Mouse (Mus musculus) megakaryocyte, embryonic 14.5 days (primary cell): ENCODE measurements around the gene Pcsk5. TPM values are rescaled to one million over a fixed set of nuclear protein-coding genes. Genes with fewer than 3 reads are reported as not detected.

Source experiments
- H3K27me3 ChIP-seq: replicated peaks from 2 replicates; pipeline ENCODE3; 2012; ENCODE audit warnings: inconsistent platforms
- H3K36me3 ChIP-seq: replicated peaks from 2 replicates; pipeline ENCODE3; 2012; ENCODE audit warnings: low read length, inconsistent platforms, mixed read lengths
- H3K4me1 ChIP-seq: 2 replicates; pipeline ENCODE4 v1.6.1; 2012; ENCODE audit warnings: inconsistent platforms
- H3K4me3 ChIP-seq: replicated peaks from 2 replicates; pipeline ENCODE3; 2012; ENCODE audit warnings: moderate library complexity, mild to moderate bottlenecking, inconsistent platforms
- H3K9me3 ChIP-seq: 2 replicates; pipeline ENCODE4 v1.6.1; 2012; ENCODE audit warnings: inconsistent platforms
- FLI1 ChIP-seq: IDR thresholded peaks from 2 replicates; pipeline ENCODE4 v1.6.1; 2012; ENCODE audit warnings: low read length, inconsistent platforms, mixed read lengths
- GATA1 ChIP-seq: IDR thresholded peaks from 3 replicates; pipeline ENCODE4 v1.6.1; 2012; ENCODE audit warnings: mixed read lengths, low read length, inconsistent platforms, borderline replicate concordance
- polyA plus RNA-seq: library from polyadenylated mRNA; stranded (reverse); fragments of >175 nt; gene quantifications from 2 replicates; pipeline ENCODE4 v1.2.3, GENCODE M21; 2012; ENCODE audit warnings: low replicate concordance; ENCODE audit not compliant: insufficient read depth

Gene Pcsk5
- polyA plus RNA-seq, 1 experiment, result not detected

DNA sequence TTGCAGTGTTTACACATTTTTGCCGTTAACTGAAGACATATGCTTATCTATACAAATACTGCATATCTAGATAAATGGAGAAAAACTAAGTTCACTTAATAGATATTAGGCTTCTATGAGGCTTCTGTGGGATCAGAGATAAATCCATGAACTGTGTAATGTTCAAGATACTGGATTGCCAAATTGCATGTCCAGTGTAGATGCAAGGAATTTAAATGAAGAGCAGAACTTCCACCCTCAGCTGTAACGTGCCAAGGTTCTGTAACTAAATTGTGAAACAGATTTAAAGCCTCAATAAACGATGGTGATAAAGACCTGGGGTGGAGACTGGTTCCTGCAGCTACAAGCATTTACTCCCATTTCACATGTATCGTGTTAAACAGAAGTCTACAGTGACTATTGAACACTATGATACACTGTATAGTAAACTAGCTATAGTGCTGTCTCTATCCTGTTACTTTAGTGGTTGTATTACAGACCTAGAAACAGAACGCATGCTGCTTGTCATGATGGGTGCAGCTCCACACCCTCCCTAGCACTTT, 23.9 kb downstream of the Pcsk5 start:
- no peaks in the 10 kb centered on the region for H3K36me3 ChIP-seq
- H3K27me3 ChIP-seq, result no peaks in the 10 kb centered on the region
- H3K4me1 ChIP-seq, result no peaks in the 10 kb centered on the region
- TF ChIP-seq GATA1 (no peak), FLI1 (no peak)
- no peak overlapping the region for H3K4me3 ChIP-seq
- no peaks in the 10 kb centered on the region for H3K9me3 ChIP-seq

DNA sequence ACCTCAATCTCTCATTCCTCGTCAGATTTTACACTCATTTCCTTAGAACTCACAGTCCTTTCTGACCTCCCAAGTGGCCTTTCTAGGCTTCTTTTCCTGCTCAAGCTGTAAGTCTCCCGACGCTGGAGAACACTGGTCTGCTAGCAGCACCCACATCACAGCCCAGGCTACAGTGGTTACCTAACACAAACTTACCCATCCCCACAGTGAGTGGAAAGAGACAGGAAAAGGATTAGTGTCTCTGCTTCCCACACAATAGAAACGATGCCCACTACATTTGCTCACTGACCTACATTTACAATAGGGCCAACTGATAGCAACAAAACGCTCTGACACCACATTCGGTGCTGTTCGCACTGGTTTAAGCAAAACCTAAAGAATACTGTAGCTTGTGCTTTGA, 24.8 kb downstream of the Pcsk5 start:
- no peak overlapping the region for H3K4me3 ChIP-seq
- H3K36me3 ChIP-seq, result no peaks in the 10 kb centered on the region
- TF ChIP-seq FLI1, result no peak
- TF ChIP-seq GATA1, result no peak
- H3K9me3 ChIP-seq, result no peaks in the 10 kb centered on the region
- H3K27me3 ChIP-seq, result no peaks in the 10 kb centered on the region
- H3K4me1 ChIP-seq, result no peaks in the 10 kb centered on the region

DNA sequence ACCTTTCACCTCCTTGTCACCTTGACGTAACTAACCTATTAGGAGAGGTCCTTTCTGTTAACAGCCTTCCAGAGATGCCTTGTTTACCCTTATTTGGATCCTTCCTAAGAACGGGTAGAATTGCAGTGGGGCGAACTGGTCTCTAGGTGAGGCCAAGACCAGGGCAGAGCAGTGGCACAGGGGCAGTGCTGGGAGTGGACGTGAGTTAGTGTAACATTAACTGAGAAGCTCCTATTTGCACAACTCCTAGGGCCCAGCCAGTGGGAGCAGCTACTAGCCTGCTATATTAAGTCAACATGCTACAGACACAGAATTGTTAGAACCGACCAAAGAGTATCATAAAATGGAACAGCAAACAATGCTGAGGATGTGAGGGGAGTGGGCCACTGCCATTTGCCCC, 30.8 kb downstream of the Pcsk5 start:
- Histone ChIP-seq H3K4me3 (no peak overlapping the region), H3K4me1 (no peaks in the 10 kb centered on the region), H3K9me3 (no peaks in the 10 kb centered on the region), H3K36me3 (no peaks in the 10 kb centered on the region), H3K27me3 (no peaks in the 10 kb centered on the region)
- TF ChIP-seq FLI1 (no peak), GATA1 (no peak)

DNA sequence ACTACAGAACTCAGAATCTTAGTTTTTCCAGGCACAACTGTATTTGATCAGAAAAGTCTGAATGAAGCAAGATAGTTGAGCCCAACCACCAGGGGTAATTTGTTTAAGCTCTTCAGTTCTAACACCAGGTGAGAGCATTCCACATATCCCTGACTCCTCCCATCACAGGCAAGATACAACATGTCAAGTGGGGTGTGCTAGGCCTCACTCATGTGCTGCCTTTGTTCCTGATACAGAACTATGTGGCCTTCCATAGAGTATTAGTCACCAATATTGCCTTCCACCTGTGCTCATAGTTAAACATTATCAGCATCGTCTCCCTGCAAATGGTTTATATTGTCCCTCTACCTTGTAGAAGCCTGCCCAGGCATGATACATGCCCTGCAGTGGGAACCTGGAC, 36.6 kb downstream of the Pcsk5 start:
- H3K9me3 ChIP-seq, result no peaks in the 10 kb centered on the region
- H3K36me3 ChIP-seq, result no peaks in the 10 kb centered on the region
- H3K4me3 ChIP-seq, result no peak overlapping the region
- TF ChIP-seq GATA1, result no peak
- TF ChIP-seq FLI1, result no peak
- no peaks in the 10 kb centered on the region for H3K27me3 ChIP-seq
- no peaks in the 10 kb centered on the region for H3K4me1 ChIP-seq

DNA sequence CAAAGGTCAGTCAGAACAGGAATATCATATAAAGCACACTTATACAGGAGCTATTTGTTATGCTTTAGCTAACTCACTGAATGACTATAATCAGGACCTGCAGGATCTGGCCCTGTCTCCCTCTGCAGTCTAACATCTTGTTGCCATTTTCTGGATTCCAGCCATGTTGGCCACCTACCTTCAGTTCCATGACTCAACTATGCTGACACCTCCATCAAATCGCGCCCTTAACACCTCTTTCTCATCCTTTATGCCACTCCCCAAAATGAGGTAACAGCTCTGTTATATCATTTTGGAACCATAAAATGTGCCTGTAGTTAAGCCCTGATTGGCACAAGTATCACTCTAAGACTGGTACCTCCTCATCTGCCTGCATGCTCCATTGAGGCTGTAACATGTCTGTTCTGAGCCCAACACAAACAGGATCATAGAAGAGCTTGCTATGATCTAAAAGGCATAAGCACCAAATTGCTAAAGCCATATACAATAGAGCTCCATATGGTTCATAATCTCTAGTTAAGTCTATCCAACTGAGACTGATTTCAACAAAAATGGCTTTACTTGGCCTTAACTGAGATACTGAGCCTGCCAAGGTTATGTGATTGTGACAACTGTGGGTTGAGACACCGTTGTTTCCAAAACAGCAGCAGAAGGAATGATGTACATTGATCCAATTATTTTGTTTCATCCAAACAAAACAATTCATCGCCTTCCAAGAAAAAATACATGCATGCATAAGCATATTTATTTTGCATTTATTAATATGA, 37.8 kb downstream of the Pcsk5 start:
- no peaks in the 10 kb centered on the region for H3K36me3 ChIP-seq
- TF ChIP-seq FLI1 (no peak), GATA1 (no peak)
- H3K9me3 ChIP-seq, result no peaks in the 10 kb centered on the region
- no peak overlapping the region for H3K4me3 ChIP-seq
- no peaks in the 10 kb centered on the region for H3K27me3 ChIP-seq
- H3K4me1 ChIP-seq, result no peaks in the 10 kb centered on the region

DNA sequence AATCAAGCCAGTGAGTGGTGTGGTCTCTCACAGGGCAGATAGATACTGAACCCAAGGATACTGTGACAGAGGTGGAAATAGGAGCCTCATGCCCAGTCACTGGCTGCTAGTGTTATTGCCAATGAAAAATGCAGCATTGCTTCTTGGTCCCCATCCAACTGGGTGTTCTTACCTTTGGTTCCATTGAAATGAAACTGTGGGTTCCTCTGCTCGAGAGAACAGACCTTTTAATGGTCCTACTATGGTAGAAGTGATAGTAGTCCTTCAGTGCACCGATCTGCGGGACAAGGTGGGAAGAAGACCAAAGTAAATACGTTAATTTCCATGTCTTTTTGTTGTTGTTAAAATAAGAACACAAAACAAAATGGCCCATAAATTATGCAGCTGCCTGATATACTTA, 44.0 kb downstream of the Pcsk5 start:
- Histone ChIP-seq H3K9me3 (no peaks in the 10 kb centered on the region), H3K36me3 (no peaks in the 10 kb centered on the region), H3K27me3 (no peaks in the 10 kb centered on the region), H3K4me1 (no peaks in the 10 kb centered on the region), H3K4me3 (no peak overlapping the region)
- TF ChIP-seq GATA1, result no peak
- no peak for TF ChIP-seq FLI1

DNA sequence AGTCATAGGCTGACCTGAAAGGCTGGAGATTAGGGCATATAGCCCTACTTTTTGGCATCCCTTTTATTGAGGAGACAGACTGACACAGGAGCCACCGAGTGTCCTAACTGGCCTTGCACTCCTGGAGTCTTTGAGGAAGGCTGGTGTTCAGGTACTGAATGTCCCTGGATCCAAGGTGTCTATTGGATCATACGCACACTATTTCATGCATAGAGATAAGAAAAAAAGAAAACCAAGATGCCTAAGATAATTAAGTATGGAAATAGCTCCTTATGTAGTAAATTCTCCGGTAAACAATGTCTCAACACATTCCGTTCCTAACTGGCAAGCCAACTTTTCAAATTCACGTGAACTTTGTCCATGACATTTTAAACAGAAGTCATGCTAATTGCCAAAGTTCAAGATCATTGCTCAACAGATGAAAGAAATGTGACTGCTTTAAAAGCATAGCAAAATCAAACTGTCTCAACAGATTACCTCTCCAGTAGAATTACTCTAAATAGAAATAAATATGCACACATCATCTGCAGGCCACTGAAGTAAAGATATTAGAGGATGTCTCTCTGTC, 45.9 kb downstream of the Pcsk5 start:
- Histone ChIP-seq H3K36me3 (no peaks in the 10 kb centered on the region), H3K4me1 (no peaks in the 10 kb centered on the region), H3K27me3 (no peaks in the 10 kb centered on the region), H3K9me3 (no peaks in the 10 kb centered on the region), H3K4me3 (no peak overlapping the region)
- TF ChIP-seq FLI1 (no peak), GATA1 (no peak)

DNA sequence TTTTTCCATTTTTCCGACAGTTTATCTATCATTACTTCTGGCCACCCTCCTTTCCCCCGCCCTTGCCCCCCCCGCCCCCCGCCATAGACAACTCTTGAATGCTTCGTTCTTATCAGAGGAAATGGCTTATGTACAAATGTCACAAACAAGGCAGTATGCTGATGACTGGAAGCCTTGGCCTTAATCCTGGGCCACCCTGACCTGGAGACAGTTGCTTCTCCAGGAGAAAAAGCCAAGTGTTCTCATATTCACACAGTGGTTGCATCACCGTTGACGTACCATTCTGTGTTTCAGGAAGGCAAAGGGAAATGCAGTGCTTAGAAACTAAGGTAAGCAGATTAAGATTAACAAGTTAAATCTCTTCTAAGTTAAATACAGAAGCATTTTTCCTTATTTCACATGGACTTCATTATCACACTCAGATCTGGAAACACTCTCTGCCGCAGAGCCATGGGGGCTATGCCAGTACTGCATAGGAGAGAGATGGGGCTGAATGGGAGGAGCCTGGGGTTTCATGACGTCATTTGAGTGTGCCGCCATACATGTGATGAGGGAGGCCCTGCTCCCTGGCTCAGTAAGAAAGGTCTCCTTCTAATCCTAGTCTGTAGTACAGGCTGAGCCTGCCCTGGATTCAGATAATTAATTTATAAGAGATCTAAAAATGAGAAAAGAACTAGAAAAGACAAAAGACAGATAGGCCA, 48.7 kb downstream of the Pcsk5 start:
- Histone ChIP-seq H3K9me3 (no peaks in the 10 kb centered on the region), H3K4me1 (no peaks in the 10 kb centered on the region), H3K27me3 (no peaks in the 10 kb centered on the region), H3K36me3 (no peaks in the 10 kb centered on the region), H3K4me3 (no peak overlapping the region)
- no peak for TF ChIP-seq FLI1

DNA sequence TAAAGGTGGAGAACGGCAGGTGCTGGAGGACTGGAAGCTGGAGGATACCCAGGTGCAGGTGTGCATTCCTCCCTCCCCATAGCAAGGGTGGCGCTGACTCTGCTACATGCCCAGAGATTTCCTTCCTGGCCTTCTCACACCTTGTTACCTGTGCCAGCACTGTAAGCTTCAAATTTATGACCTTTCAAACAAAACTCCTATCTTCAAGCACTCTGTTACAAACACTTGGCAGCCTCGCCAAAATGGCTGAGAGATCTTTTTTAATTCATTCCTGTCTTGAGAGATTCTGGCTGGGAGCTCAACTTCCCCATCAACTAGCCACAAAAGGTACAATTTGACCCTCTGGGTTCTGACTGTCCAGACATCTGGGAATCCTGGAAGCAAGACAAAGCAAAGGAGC, 50.7 kb downstream of the Pcsk5 start:
- no peaks in the 10 kb centered on the region for H3K27me3 ChIP-seq
- H3K36me3 ChIP-seq, result no peaks in the 10 kb centered on the region
- TF ChIP-seq FLI1, result no peak
- TF ChIP-seq GATA1, result no peak
- no peak overlapping the region for H3K4me3 ChIP-seq
- no peaks in the 10 kb centered on the region for H3K4me1 ChIP-seq
- no peaks in the 10 kb centered on the region for H3K9me3 ChIP-seq
